Mouse (Mus musculus) midbrain, embryonic 10.5 days (tissue): ENCODE measurements around the gene Tead3. TPM values are rescaled to one million over a fixed set of nuclear protein-coding genes. Genes with fewer than 3 reads are reported as not detected.
"Not testable (repeated sequence)": the region's sequence is repeated elsewhere in the genome, so short reads cannot be mapped to it uniquely, and the experiment has no call there.

Source experiments
- DNase-seq: peaks from one replicate; pipeline ENCODE4 v3.0.0-alpha.2; 2017; ENCODE audit warnings: low spot score
- H3K27ac ChIP-seq: fragments of 300-500 bp; sonication (generic); replicated peaks from 2 replicates; pipeline ENCODE4 v1.5.1; 2016; ENCODE audit warnings: mild to moderate bottlenecking
- H3K27me3 ChIP-seq: fragments of 300-500 bp; sonication (generic); 2 replicates; pipeline ENCODE4 v1.6.1; 2016; ENCODE audit warnings: low read depth, mild to moderate bottlenecking; ENCODE audit not compliant: poor library complexity, severe bottlenecking
- H3K36me3 ChIP-seq: fragments of 300-500 bp; sonication (generic); 2 replicates; pipeline ENCODE4 v1.6.1; 2016; ENCODE audit warnings: mild to moderate bottlenecking, moderate library complexity
- H3K4me1 ChIP-seq: fragments of 300-500 bp; sonication (generic); 2 replicates; pipeline ENCODE4 v1.6.1; 2016
- H3K4me3 ChIP-seq: fragments of 300-500 bp; sonication (generic); 2 replicates; pipeline ENCODE4 v1.5.1; 2016; ENCODE audit warnings: mild to moderate bottlenecking, moderate library complexity
- H3K9me3 ChIP-seq: fragments of 300-500 bp; sonication (generic); replicated peaks from 2 replicates; pipeline ENCODE4 v1.6.1; 2016; ENCODE audit warnings: mild to moderate bottlenecking
- WGBS: fragments of 180-500 bp; shearing (Covaris S2); methylation state at CpG from one replicate; pipeline ENCODE4 v1.1.7; 2016; 5-methylcytosine and 5-hydroxymethylcytosine counted together
- polyA plus RNA-seq: library from polyadenylated mRNA; unstranded; fragments of >200 nt; fragmentation: Nextera tagmentation; extraction: Ambion mirVana; gene quantifications from 2 replicates; pipeline ENCODE4 v1.2.1, GENCODE M21; 2016

Tead3 gene
- polyA plus RNA-seq, 1 experiment from 2014 or later: 5.2 TPM

GRCm38 (mm10) chr17:28371941-28372340 lies 21.3 kb upstream of the Tead3 start:
- Histone ChIP-seq H3K4me1 (peaks cover 15% of the 10 kb centered on the region), H3K36me3 (no peaks in the 10 kb centered on the region), H3K4me3 (no peak overlapping the region), H3K9me3 (no peaks in the 10 kb centered on the region), H3K27ac (no peak overlapping the region), H3K27me3 (peaks cover 42% of the 10 kb centered on the region)
- 56% methylated on average over 1 of the region's 1 CpGs for WGBS
- no peak for DNase-seq

- no peak overlapping the region for H3K27ac ChIP-seq
- no peaks in the 10 kb centered on the region for H3K36me3 ChIP-seq
- peaks cover 40% of the 10 kb centered on the region for H3K27me3 ChIP-seq
- peaks cover 15% of the 10 kb centered on the region for H3K4me1 ChIP-seq
- H3K9me3 ChIP-seq: no peaks in the 10 kb centered on the region
- 83% methylated on average over 2 of the region's 2 CpGs for WGBS
- no peak overlapping the region for H3K4me3 ChIP-seq
- DNase-seq: no peak
Observed at GRCm38 (mm10) chr17:28371286-28371685, 20.7 kb upstream of the Tead3 start.

DNA sequence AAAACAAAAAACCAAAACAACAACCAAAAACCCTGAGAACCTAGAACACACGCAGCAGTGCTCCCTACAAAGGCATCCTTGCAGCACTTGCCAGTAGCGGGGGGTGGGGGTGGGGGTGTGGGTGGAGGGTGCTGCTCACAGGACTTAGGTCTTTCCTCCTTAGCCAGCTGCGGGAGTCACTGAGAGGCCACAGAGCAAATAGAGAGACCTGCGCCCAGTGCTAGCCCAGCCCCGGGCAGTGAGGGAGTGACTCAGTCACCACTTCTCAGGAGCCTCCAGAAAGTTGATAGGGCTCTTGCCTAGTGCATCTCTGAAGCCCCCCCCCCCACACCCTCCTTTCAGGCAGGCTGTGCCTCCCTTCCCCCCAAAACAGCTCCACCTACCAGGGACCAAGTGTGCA lies 18.4 kb upstream of the Tead3 start:
- DNase-seq: no peak
- H3K36me3 ChIP-seq: no peaks in the 10 kb centered on the region
- H3K27ac ChIP-seq: no peak overlapping the region
- peaks cover 13% of the 10 kb centered on the region for H3K4me1 ChIP-seq
- H3K27me3 ChIP-seq: peaks cover 39% of the 10 kb centered on the region
- H3K4me3 ChIP-seq: no peak overlapping the region
- H3K9me3 ChIP-seq: no peaks in the 10 kb centered on the region
- WGBS: 83% methylated on average over 5 of the region's 5 CpGs

DNA sequence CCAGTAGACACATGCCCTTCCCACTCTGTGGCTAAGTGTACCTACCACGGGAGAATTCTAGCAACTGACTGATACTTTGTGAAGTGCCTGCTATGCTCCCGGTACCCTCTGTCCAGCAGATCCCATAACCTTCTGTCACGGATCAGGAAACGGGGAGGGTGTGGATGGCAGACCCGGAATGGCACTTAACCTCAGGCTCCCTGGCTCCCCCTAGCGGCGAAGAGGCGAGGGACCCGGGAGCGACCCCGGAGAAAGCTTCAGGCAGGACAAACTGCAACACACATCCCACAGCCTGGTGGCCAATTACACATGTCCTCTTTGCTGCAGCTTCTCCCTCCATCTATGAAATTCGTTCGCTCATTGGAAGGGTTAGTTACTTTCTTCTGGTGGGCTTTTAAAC lies 17.8 kb upstream of the Tead3 start:
- Histone ChIP-seq H3K4me3 (no peak overlapping the region), H3K4me1 (peaks cover 17% of the 10 kb centered on the region), H3K36me3 (no peaks in the 10 kb centered on the region), H3K27ac (no peak overlapping the region), H3K9me3 (no peaks in the 10 kb centered on the region), H3K27me3 (peaks cover 39% of the 10 kb centered on the region)
- WGBS: 4% methylated on average over 13 of the region's 13 CpGs
- peak; percentile 87 for DNase-seq

GRCm38 (mm10) chr17:28365122-28365521 lies 14.5 kb upstream of the Tead3 start, which contains the start of gene Tulp1:
TSS of gene Tulp1 (minus strand) at chr17:28365222.
- peak within 1 kb of the TSS; percentile 55 for H3K4me3 ChIP-seq
- WGBS: 12% methylated on average over 8 of the region's 8 CpGs
- no peak for DNase-seq
- no peaks in the 10 kb centered on the region for H3K9me3 ChIP-seq
- no peaks in the 10 kb centered on the region for H3K36me3 ChIP-seq
- peaks cover 31% of the 10 kb centered on the region for H3K4me1 ChIP-seq
- no peak within 1 kb of the TSS for H3K27ac ChIP-seq
- peaks cover 68% of the 10 kb centered on the region for H3K27me3 ChIP-seq

GRCm38 (mm10) chr17:28363507-28363906 lies 12.9 kb upstream of the Tead3 start:
- peaks cover 84% of the 10 kb centered on the region for H3K27me3 ChIP-seq
- 5% methylated on average over 6 of the region's 6 CpGs for WGBS
- no peak overlapping the region for H3K27ac ChIP-seq
- no peak for DNase-seq
- peaks cover 34% of the 10 kb centered on the region for H3K4me1 ChIP-seq
- H3K36me3 ChIP-seq: no peaks in the 10 kb centered on the region
- H3K4me3 ChIP-seq: peak overlapping the region; percentile 55
- H3K9me3 ChIP-seq: no peaks in the 10 kb centered on the region

DNA sequence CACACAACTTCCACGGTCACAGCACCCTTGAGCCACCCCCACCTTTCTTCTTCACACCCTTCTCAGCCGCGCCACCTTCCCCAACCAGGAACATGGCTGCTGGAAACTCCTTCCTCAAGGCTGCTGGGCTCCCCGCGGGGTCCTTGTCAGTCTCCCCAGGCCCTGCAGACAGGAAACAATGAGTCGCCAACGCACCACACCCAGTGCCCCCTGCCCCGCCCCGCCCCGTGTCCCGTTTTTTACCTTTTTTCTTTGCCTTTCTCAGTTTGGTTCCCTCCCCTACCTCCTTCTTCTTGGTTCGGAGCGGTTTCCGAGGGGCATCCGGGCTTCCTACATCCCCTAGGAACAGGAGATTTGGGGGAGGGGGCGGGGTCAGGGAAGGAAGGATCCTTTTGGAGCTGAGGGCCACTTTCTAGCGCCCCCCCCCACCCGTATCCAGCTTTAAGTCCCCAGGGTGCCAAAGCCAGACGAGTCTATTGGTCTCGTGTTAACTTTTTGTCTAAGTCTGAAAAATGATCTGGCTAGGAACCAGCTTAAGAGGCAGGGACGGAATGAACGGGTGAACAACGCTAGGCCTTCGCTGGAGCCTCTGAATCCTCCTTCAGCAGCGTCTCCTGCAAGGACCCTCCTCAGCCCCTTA lies 12.2 kb upstream of the Tead3 start:
- Histone ChIP-seq H3K4me1 (peaks cover 34% of the 10 kb centered on the region), H3K27me3 (peaks cover 91% of the 10 kb centered on the region), H3K4me3 (peak overlapping the region; percentile 55), H3K36me3 (no peaks in the 10 kb centered on the region), H3K9me3 (no peaks in the 10 kb centered on the region), H3K27ac (peak overlapping the region; percentile 67)
- under 1% methylated on average over 25 of the region's 25 CpGs for WGBS
- DNase-seq: peak; percentile 57

- 33% methylated on average over 11 of the region's 11 CpGs for WGBS
- Histone ChIP-seq H3K36me3 (no peaks in the 10 kb centered on the region), H3K4me3 (peak overlapping the region; percentile 55), H3K27ac (peak overlapping the region; percentile 67), H3K27me3 (peaks cover 93% of the 10 kb centered on the region), H3K4me1 (peaks cover 34% of the 10 kb centered on the region), H3K9me3 (no peaks in the 10 kb centered on the region)
- no peak for DNase-seq
Observed at GRCm38 (mm10) chr17:28361921-28362652, 11.5 kb upstream of the Tead3 start.

GRCm38 (mm10) chr17:28360531-28361277 lies 10.1 kb upstream of the Tead3 start:
- H3K36me3 ChIP-seq: no peaks in the 10 kb centered on the region
- H3K4me3 ChIP-seq: no peak overlapping the region
- H3K4me1 ChIP-seq: peaks cover 34% of the 10 kb centered on the region
- no peak for DNase-seq
- peaks cover 95% of the 10 kb centered on the region for H3K27me3 ChIP-seq
- no peak overlapping the region for H3K27ac ChIP-seq
- no peaks in the 10 kb centered on the region for H3K9me3 ChIP-seq
- WGBS: 84% methylated on average over 9 of the region's 9 CpGs

- Histone ChIP-seq H3K4me1 (peaks cover 20% of the 10 kb centered on the region), H3K27me3 (peaks cover 89% of the 10 kb centered on the region), H3K4me3 (0 out of 2 replicates have a peak overlapping the region, but pooled peaks have one; percentile 17)
- not testable (repeated sequence) for H3K36me3 ChIP-seq, H3K9me3 ChIP-seq, H3K27ac ChIP-seq, DNase-seq
- WGBS: 16% methylated on average over 23 of the region's 24 CpGs
Observed at GRCm38 (mm10) chr17:28358576-28359261, 8.1 kb upstream of the Tead3 start.

- Histone ChIP-seq H3K9me3 (no peaks in the 10 kb centered on the region), H3K4me3 (no peak overlapping the region), H3K27me3 (peaks cover 85% of the 10 kb centered on the region), H3K27ac (no peak overlapping the region), H3K36me3 (no peaks in the 10 kb centered on the region), H3K4me1 (peaks cover 17% of the 10 kb centered on the region)
- DNase-seq: no peak
- WGBS: 87% methylated on average over 12 of the region's 12 CpGs
Observed at GRCm38 (mm10) chr17:28355871-28356270, 5.3 kb upstream of the Tead3 start.

GRCm38 (mm10) chr17:28352018-28352417 lies 1.4 kb upstream of the Tead3 start:
- peaks cover 49% of the 10 kb centered on the region for H3K4me1 ChIP-seq
- H3K27ac ChIP-seq: peak overlapping the region; percentile 91; the same call in 1 of the 2 replicates
- H3K9me3 ChIP-seq: no peaks in the 10 kb centered on the region
- no peak for DNase-seq
- H3K36me3 ChIP-seq: no peaks in the 10 kb centered on the region
- 6% methylated on average over 11 of the region's 11 CpGs for WGBS
- H3K27me3 ChIP-seq: peaks cover 70% of the 10 kb centered on the region
- H3K4me3 ChIP-seq: peak overlapping the region; percentile 85; the same call in 1 of the 2 replicates
